Mouse (Mus musculus): ENCODE measurements at regions not wholly inside any gene's neighbourhood (a gene's known extent, or its start where the extent isn't known, plus 50 kb on each side); places are given as distances from the start of the nearest gene placed in this dataset.

GRCm38 (mm10) chr9:32018020-32018419 is 97.9 kb upstream of the Arhgap32 start:
- no peak for TF ChIP-seq CTCF (IDR thresholded peaks at IDR 0.05)
- Histone ChIP-seq H3K27ac (peak overlapping the region; percentile 46; the same call in 1 of the 2 replicates), H3K4me3 (no peak overlapping the region)
- DNase-seq, result peak; percentile 82
- intact Hi-C loops (cut with DNase I), result no loop called here

- intact Hi-C loops (cut with DNase I), result no loop called here
- no peak for TF ChIP-seq CTCF (IDR thresholded peaks at IDR 0.05)
These were observed 96.2 kb upstream of the Arhgap32 start for GRCm38 (mm10) chr9:32019786-32020185.

GRCm38 (mm10) chr9:32020942-32021731 is 94.8 kb upstream of the Arhgap32 start:
- intact Hi-C loops (cut with DNase I), result no loop called here
- peak overlapping the region; percentile 40; the same call in 1 of the 2 replicates for H3K27ac ChIP-seq
- H3K4me3 ChIP-seq, result no peak overlapping the region
- no peak for TF ChIP-seq CTCF (IDR thresholded peaks at IDR 0.05)
- DNase-seq, result no peak

More at GRCm38 (mm10) chr9:32019786-32020185, 96.2 kb upstream of the Arhgap32 start:
- Histone ChIP-seq H3K4me3 (no peak overlapping the region), H3K27ac (no peak overlapping the region)
- DNase-seq, result no peak

GRCm38 (mm10) chr9:32021755-32022154 is 94.2 kb upstream of the Arhgap32 start:
- no peak for TF ChIP-seq CTCF (IDR thresholded peaks at IDR 0.05)
- Histone ChIP-seq H3K4me3 (no peak overlapping the region), H3K27ac (peak overlapping the region; percentile 40; the same call in 1 of the 2 replicates)
- intact Hi-C loops (cut with DNase I), result no loop called here
- no peak for DNase-seq

- no peak for TF ChIP-seq CTCF (IDR thresholded peaks at IDR 0.05)
- no peak for DNase-seq
- no peak overlapping the region for H3K4me3 ChIP-seq
- intact Hi-C loops (cut with DNase I), result no loop called here
- H3K27ac ChIP-seq, result no peak overlapping the region
These were observed 92.9 kb upstream of the Arhgap32 start for GRCm38 (mm10) chr9:32022996-32023395.

GRCm38 (mm10) chr9:32024767-32025166 is 91.2 kb upstream of the Arhgap32 start:
- DNase-seq, result no peak
- no peak overlapping the region for H3K27ac ChIP-seq
- intact Hi-C loops (cut with DNase I), result no loop called here
- H3K4me3 ChIP-seq, result no peak overlapping the region
- no peak for TF ChIP-seq CTCF (IDR thresholded peaks at IDR 0.05)

- intact Hi-C loops (cut with DNase I), result no loop called here
- no peak for DNase-seq
- Histone ChIP-seq H3K27ac (no peak overlapping the region), H3K4me3 (0 out of 2 replicates have a peak overlapping the region, but pooled peaks have one; percentile 11)
- TF ChIP-seq CTCF (IDR thresholded peaks at IDR 0.05), result no peak
These were observed 88.0 kb upstream of the Arhgap32 start for GRCm38 (mm10) chr9:32027962-32028361.

- Histone ChIP-seq H3K27ac (no peak overlapping the region), H3K4me3 (no peak overlapping the region)
- DNase-seq, result no peak
- intact Hi-C loops (cut with DNase I), result no loop called here
- no peak for TF ChIP-seq CTCF (IDR thresholded peaks at IDR 0.05)
These were observed 86.9 kb upstream of the Arhgap32 start for GRCm38 (mm10) chr9:32029001-32029400.

GRCm38 (mm10) chr9:32029786-32030185 is 86.2 kb upstream of the Arhgap32 start:
- no peak for DNase-seq
- Histone ChIP-seq H3K4me3 (no peak overlapping the region), H3K27ac (no peak overlapping the region)
- no peak for TF ChIP-seq CTCF (IDR thresholded peaks at IDR 0.05)
- intact Hi-C loops (cut with DNase I), result no loop called here

- Histone ChIP-seq H3K4me3 (no peak overlapping the region), H3K27ac (no peak overlapping the region)
- no peak for DNase-seq
- intact Hi-C loops (cut with DNase I), result no loop called here
- TF ChIP-seq CTCF (IDR thresholded peaks at IDR 0.05), result no peak
These were observed 85.7 kb upstream of the Arhgap32 start for GRCm38 (mm10) chr9:32030203-32030602.

GRCm38 (mm10) chr9:32031950-32032453 is 83.9 kb upstream of the Arhgap32 start:
- Histone ChIP-seq H3K27ac (peak overlapping the region; percentile 77), H3K4me3 (peak overlapping the region; percentile 91)
- intact Hi-C loops (cut with DNase I), result no loop called here
- peak; percentile 91 for DNase-seq
- no peak for TF ChIP-seq CTCF (IDR thresholded peaks at IDR 0.05)

- peak; percentile 65 for DNase-seq
- TF ChIP-seq CTCF (IDR thresholded peaks at IDR 0.05), result no peak
- intact Hi-C loops (cut with DNase I), result no loop called here
- peak overlapping the region; percentile 91 for H3K4me3 ChIP-seq
- peak overlapping the region; percentile 76 for H3K27ac ChIP-seq
These were observed 83.3 kb upstream of the Arhgap32 start for GRCm38 (mm10) chr9:32032521-32033185.

GRCm38 (mm10) chr9:32033937-32034336 is 82.0 kb upstream of the Arhgap32 start:
- intact Hi-C loops (cut with DNase I), result no loop called here
- TF ChIP-seq CTCF (IDR thresholded peaks at IDR 0.05), result no peak
- H3K4me3 ChIP-seq, result peak overlapping the region; percentile 91
- DNase-seq, result no peak
- no peak overlapping the region for H3K27ac ChIP-seq
